Mouse (Mus musculus): ENCODE measurements around the gene Fkbp11. TPM values are rescaled to one million over a fixed set of nuclear protein-coding genes. Genes with fewer than 3 reads are reported as not detected.
A peak's percentile ranks its signal among the peaks of the same experiment; 100 is the strongest.

The Fkbp11 gene
- polyA plus RNA-seq, 1 experiment: 9.3 TPM

GRCm38 (mm10) chr15:98683177-98683576 is 44.8 kb downstream of the Fkbp11 start:
- Histone ChIP-seq H3K4me1 (ENCODE audit: control insufficient read depth, insufficient read depth, low read length) (no peaks in the 10 kb centered on the region), H3K27me3 (replicated peaks; ENCODE audit: control insufficient read depth, insufficient read depth, low read length) (no peaks in the 10 kb centered on the region), H3K27ac (ENCODE audit: insufficient read depth, low read depth, low read length) (no peak overlapping the region), H3K36me3 (ENCODE audit: control insufficient read depth, insufficient read depth, low read length) (no peaks in the 10 kb centered on the region), H3K4me3 (ENCODE audit: insufficient read depth, low read depth, low read length) (no peak overlapping the region)
- no peak for TF ChIP-seq POLR2A (IDR thresholded peaks at IDR 0.05; ENCODE audit: low read depth, low read length)
- no peak for TF ChIP-seq CTCF (conservative IDR thresholded peaks at IDR 0.05; ENCODE audit: insufficient read depth, insufficient read length, low read depth, low read length)
- no peak for DNase-seq
- 52% methylated on average over 10 of the region's 10 CpGs for WGBS

- WGBS: 88% methylated on average over 7 of the region's 7 CpGs
- Histone ChIP-seq H3K4me1 (ENCODE audit: control insufficient read depth, insufficient read depth, low read length) (no peaks in the 10 kb centered on the region), H3K4me3 (ENCODE audit: insufficient read depth, low read depth, low read length) (no peak overlapping the region), H3K36me3 (ENCODE audit: control insufficient read depth, insufficient read depth, low read length) (no peaks in the 10 kb centered on the region), H3K27ac (ENCODE audit: insufficient read depth, low read depth, low read length) (no peak overlapping the region), H3K27me3 (replicated peaks; ENCODE audit: control insufficient read depth, insufficient read depth, low read length) (no peaks in the 10 kb centered on the region)
- no peak for TF ChIP-seq CTCF (conservative IDR thresholded peaks at IDR 0.05; ENCODE audit: insufficient read depth, insufficient read length, low read depth, low read length)
- no peak for DNase-seq
These were observed 46.4 kb downstream of the Fkbp11 start for GRCm38 (mm10) chr15:98681633-98682032.

GRCm38 (mm10) chr15:98680660-98681059 is 47.3 kb downstream of the Fkbp11 start:
- WGBS: 87% methylated on average over 8 of the region's 8 CpGs
- DNase-seq: no peak
- Histone ChIP-seq H3K36me3 (ENCODE audit: control insufficient read depth, insufficient read depth, low read length) (no peaks in the 10 kb centered on the region), H3K27me3 (replicated peaks; ENCODE audit: control insufficient read depth, insufficient read depth, low read length) (no peaks in the 10 kb centered on the region), H3K4me1 (ENCODE audit: control insufficient read depth, insufficient read depth, low read length) (no peaks in the 10 kb centered on the region), H3K27ac (ENCODE audit: insufficient read depth, low read depth, low read length) (no peak overlapping the region), H3K4me3 (ENCODE audit: insufficient read depth, low read depth, low read length) (no peak overlapping the region)
- TF ChIP-seq CTCF (conservative IDR thresholded peaks at IDR 0.05; ENCODE audit: insufficient read depth, insufficient read length, low read depth, low read length) (no peak), POLR2A (IDR thresholded peaks at IDR 0.05; ENCODE audit: low read depth, low read length) (no peak)

GRCm38 (mm10) chr15:98677977-98678376 is 50.0 kb downstream of the Fkbp11 start:
- Histone ChIP-seq H3K27me3 (replicated peaks; ENCODE audit: control insufficient read depth, insufficient read depth, low read length) (no peaks in the 10 kb centered on the region), H3K27ac (ENCODE audit: insufficient read depth, low read depth, low read length) (no peak overlapping the region), H3K36me3 (ENCODE audit: control insufficient read depth, insufficient read depth, low read length) (no peaks in the 10 kb centered on the region), H3K4me1 (ENCODE audit: control insufficient read depth, insufficient read depth, low read length) (no peaks in the 10 kb centered on the region), H3K4me3 (ENCODE audit: insufficient read depth, low read depth, low read length) (no peak overlapping the region)
- TF ChIP-seq POLR2A (IDR thresholded peaks at IDR 0.05; ENCODE audit: low read depth, low read length): no peak
- no peak for TF ChIP-seq CTCF (conservative IDR thresholded peaks at IDR 0.05; ENCODE audit: insufficient read depth, insufficient read length, low read depth, low read length)
- 83% methylated on average over 7 of the region's 7 CpGs for WGBS
- DNase-seq: no peak

GRCm38 (mm10) chr15:98676940-98677728 is 50.9 kb downstream of the Fkbp11 start, which contains the start of gene Rnd1:
Rnd1 (minus strand) TSS chr15:98677461.
- Histone ChIP-seq H3K4me1 (ENCODE audit: control insufficient read depth, insufficient read depth, low read length) (no peaks in the 10 kb centered on the region), H3K36me3 (ENCODE audit: control insufficient read depth, insufficient read depth, low read length) (no peaks in the 10 kb centered on the region), H3K27me3 (replicated peaks; ENCODE audit: control insufficient read depth, insufficient read depth, low read length) (no peaks in the 10 kb centered on the region), H3K4me3 (ENCODE audit: insufficient read depth, low read depth, low read length) (peak within 1 kb of the TSS; percentile 71), H3K27ac (ENCODE audit: insufficient read depth, low read depth, low read length) (no peak within 1 kb of the TSS)
- peak; percentile 97 for TF ChIP-seq POLR2A (IDR thresholded peaks at IDR 0.05; ENCODE audit: low read depth, low read length)
- no peak for TF ChIP-seq CTCF (conservative IDR thresholded peaks at IDR 0.05; ENCODE audit: insufficient read depth, insufficient read length, low read depth, low read length)
- DNase-seq: peak; percentile 93
- 1% methylated on average over 37 of the region's 37 CpGs for WGBS

DNA sequence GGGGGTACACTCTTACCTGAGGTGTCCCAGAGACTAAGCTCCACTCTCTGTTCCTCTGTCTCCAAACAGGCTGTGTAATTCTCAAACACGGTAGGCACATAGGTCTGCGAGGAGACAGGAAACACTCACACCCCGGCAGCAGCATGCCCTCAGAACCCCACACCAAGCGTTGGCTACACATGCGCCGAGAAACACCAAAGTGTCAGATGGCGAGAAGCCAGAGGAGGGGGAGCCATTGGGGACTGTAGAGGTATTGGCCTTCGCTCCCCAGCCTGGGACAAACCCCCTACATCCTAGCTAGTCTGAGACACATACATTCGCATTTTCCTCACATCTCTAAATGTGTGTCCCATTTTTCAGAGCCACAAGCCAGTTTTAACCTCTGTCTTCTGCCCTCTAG is 51.5 kb downstream of the Fkbp11 start:
- WGBS: 4% methylated on average over 9 of the region's 9 CpGs
- H3K4me3 ChIP-seq (ENCODE audit: insufficient read depth, low read depth, low read length): peak overlapping the region; percentile 71; the same call in 1 of the 2 replicates
- DNase-seq: peak; percentile 24

DNA sequence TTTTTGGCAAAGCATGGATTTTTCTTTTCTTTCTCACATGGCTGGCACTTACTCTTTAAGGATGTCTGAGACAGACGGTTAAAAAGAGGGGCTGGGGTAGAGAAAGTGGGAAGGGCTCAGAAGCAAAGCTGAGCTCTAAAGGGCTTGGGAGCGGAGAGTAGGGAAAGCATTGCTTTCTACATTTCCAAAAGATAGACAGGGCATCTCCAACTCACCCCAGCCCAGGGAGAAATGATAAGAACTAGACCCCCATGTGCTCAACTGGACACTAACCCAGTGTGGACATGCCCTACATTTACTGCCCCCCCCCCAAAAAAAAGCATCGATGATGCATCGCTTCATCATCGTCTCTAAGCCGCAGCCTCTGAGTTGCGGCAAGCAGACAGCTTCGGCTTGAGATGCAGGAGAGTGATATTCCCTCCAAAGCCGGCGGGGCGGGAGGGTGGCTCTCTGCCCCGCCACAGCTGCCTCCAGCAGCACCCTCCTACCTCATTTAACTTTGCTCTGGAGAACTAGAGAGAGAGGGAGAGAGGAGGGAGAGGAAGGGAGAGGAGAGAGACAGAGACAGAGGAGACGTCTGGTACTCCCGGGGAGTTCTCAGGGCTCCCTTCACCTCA is 52.3 kb downstream of the Fkbp11 start:
- WGBS: 12% methylated on average over 14 of the region's 14 CpGs
- no peaks in the 10 kb centered on the region for H3K36me3 ChIP-seq (ENCODE audit: control insufficient read depth, insufficient read depth, low read length)
- H3K27me3 ChIP-seq (replicated peaks; ENCODE audit: control insufficient read depth, insufficient read depth, low read length): no peaks in the 10 kb centered on the region
- no peak overlapping the region for H3K27ac ChIP-seq (ENCODE audit: insufficient read depth, low read depth, low read length)
- no peaks in the 10 kb centered on the region for H3K4me1 ChIP-seq (ENCODE audit: control insufficient read depth, insufficient read depth, low read length)
- TF ChIP-seq POLR2A (IDR thresholded peaks at IDR 0.05; ENCODE audit: low read depth, low read length) (no peak), CTCF (conservative IDR thresholded peaks at IDR 0.05; ENCODE audit: insufficient read depth, insufficient read length, low read depth, low read length) (no peak)
- no peak for DNase-seq
- peak overlapping the region; percentile 24; the same call in 1 of the 2 replicates for H3K4me3 ChIP-seq (ENCODE audit: insufficient read depth, low read depth, low read length)

More for the DNA sequence above, 51.5 kb downstream of the Fkbp11 start:
- no peaks in the 10 kb centered on the region for H3K36me3 ChIP-seq (ENCODE audit: control insufficient read depth, insufficient read depth, low read length)
- H3K4me1 ChIP-seq (ENCODE audit: control insufficient read depth, insufficient read depth, low read length): no peaks in the 10 kb centered on the region
- no peak overlapping the region for H3K27ac ChIP-seq (ENCODE audit: insufficient read depth, low read depth, low read length)
- TF ChIP-seq CTCF (conservative IDR thresholded peaks at IDR 0.05; ENCODE audit: insufficient read depth, insufficient read length, low read depth, low read length) (no peak), POLR2A (IDR thresholded peaks at IDR 0.05; ENCODE audit: low read depth, low read length) (no peak)
- H3K27me3 ChIP-seq (replicated peaks; ENCODE audit: control insufficient read depth, insufficient read depth, low read length): no peaks in the 10 kb centered on the region
